Mouse (Mus musculus): ENCODE measurements at regions not wholly inside any gene's neighbourhood (a gene's known extent, or its start where the extent isn't known, plus 50 kb on each side); places are given as distances from the start of the nearest gene placed in this dataset.

GRCm38 (mm10) chr5:64487698-64488398 is 315.3 kb upstream of the Klf3 start:
- H3K4me3 ChIP-seq, result no peak overlapping the region
- WGBS, result 87% methylated on average over 14 of the region's 14 CpGs

GRCm38 (mm10) chr5:64489656-64490444 is 313.3 kb upstream of the Klf3 start:
- 26% methylated on average over 4 of the region's 4 CpGs for WGBS
- Histone ChIP-seq H3K4me3 (no peak overlapping the region), H3K9me3 (replicated peaks) (peaks cover 5% of the 10 kb centered on the region), H3K4me1 (peaks cover 30% of the 10 kb centered on the region), H3K27ac (replicated peaks) (peak overlapping the region; percentile 77), H3K36me3 (no peaks in the 10 kb centered on the region), H3K27me3 (ENCODE audit: low read depth, poor library complexity, severe bottlenecking) (no peaks in the 10 kb centered on the region)
- DNase-seq (ENCODE audit: low spot score), result peak; percentile 55

More at GRCm38 (mm10) chr5:64487698-64488398, 315.3 kb upstream of the Klf3 start:
- 0 out of 2 replicates have a peak overlapping the region, but pooled peaks have one; percentile 33 for H3K27ac ChIP-seq (replicated peaks)
- H3K27me3 ChIP-seq (ENCODE audit: low read depth, poor library complexity, severe bottlenecking), result no peaks in the 10 kb centered on the region
- H3K9me3 ChIP-seq (replicated peaks), result peaks cover 5% of the 10 kb centered on the region
- H3K36me3 ChIP-seq, result no peaks in the 10 kb centered on the region
- H3K4me1 ChIP-seq, result peaks cover 30% of the 10 kb centered on the region
- DNase-seq (ENCODE audit: low spot score), result no peak

GRCm38 (mm10) chr5:64490445-64490950 is 312.7 kb upstream of the Klf3 start:
- no peak for DNase-seq (ENCODE audit: low spot score)
- H3K9me3 ChIP-seq (replicated peaks), result peaks cover 5% of the 10 kb centered on the region
- no peaks in the 10 kb centered on the region for H3K36me3 ChIP-seq
- H3K27ac ChIP-seq (replicated peaks), result peak overlapping the region; percentile 77
- H3K4me1 ChIP-seq, result peaks cover 30% of the 10 kb centered on the region
- WGBS, result 25% methylated on average over 5 of the region's 5 CpGs
- H3K4me3 ChIP-seq, result no peak overlapping the region
- no peaks in the 10 kb centered on the region for H3K27me3 ChIP-seq (ENCODE audit: low read depth, poor library complexity, severe bottlenecking)

GRCm38 (mm10) chr5:64494429-64494828 is 308.8 kb upstream of the Klf3 start:
- no peak overlapping the region for H3K27ac ChIP-seq (replicated peaks)
- H3K4me3 ChIP-seq, result no peak overlapping the region
- no peaks in the 10 kb centered on the region for H3K9me3 ChIP-seq (replicated peaks)
- H3K4me1 ChIP-seq, result peaks cover 23% of the 10 kb centered on the region
- H3K36me3 ChIP-seq, result no peaks in the 10 kb centered on the region
- no peaks in the 10 kb centered on the region for H3K27me3 ChIP-seq (ENCODE audit: low read depth, poor library complexity, severe bottlenecking)
- DNase-seq (ENCODE audit: low spot score), result no peak
- WGBS, result 95% methylated on average over 4 of the region's 4 CpGs

GRCm38 (mm10) chr5:64496853-64497252 is 306.3 kb upstream of the Klf3 start:
- H3K9me3 ChIP-seq (replicated peaks), result no peaks in the 10 kb centered on the region
- no peak for DNase-seq (ENCODE audit: low spot score)
- H3K27ac ChIP-seq (replicated peaks), result no peak overlapping the region
- no peaks in the 10 kb centered on the region for H3K36me3 ChIP-seq
- H3K4me1 ChIP-seq, result no peaks in the 10 kb centered on the region
- 92% methylated on average over 4 of the region's 4 CpGs for WGBS
- H3K4me3 ChIP-seq, result no peak overlapping the region
- H3K27me3 ChIP-seq (ENCODE audit: low read depth, poor library complexity, severe bottlenecking), result no peaks in the 10 kb centered on the region

- no peaks in the 10 kb centered on the region for H3K27me3 ChIP-seq (ENCODE audit: low read depth, poor library complexity, severe bottlenecking)
- WGBS, result 93% methylated on average over 5 of the region's 5 CpGs
- no peaks in the 10 kb centered on the region for H3K9me3 ChIP-seq (replicated peaks)
- no peak for DNase-seq (ENCODE audit: low spot score)
- H3K36me3 ChIP-seq, result no peaks in the 10 kb centered on the region
- H3K4me3 ChIP-seq, result no peak overlapping the region
- H3K27ac ChIP-seq (replicated peaks), result no peak overlapping the region
- peaks cover 4% of the 10 kb centered on the region; the same call in 1 of the 2 replicates for H3K4me1 ChIP-seq
Measured at GRCm38 (mm10) chr5:64498431-64498830, 304.8 kb upstream of the Klf3 start.

- no peak for DNase-seq (ENCODE audit: low spot score)
- no peak overlapping the region for H3K4me3 ChIP-seq
- 95% methylated on average over 3 of the region's 3 CpGs for WGBS
- H3K36me3 ChIP-seq, result no peaks in the 10 kb centered on the region
- H3K27me3 ChIP-seq (ENCODE audit: low read depth, poor library complexity, severe bottlenecking), result peaks cover 5% of the 10 kb centered on the region; the same call in 1 of the 2 replicates
- H3K4me1 ChIP-seq, result peaks cover 10% of the 10 kb centered on the region
- H3K27ac ChIP-seq (replicated peaks), result no peak overlapping the region
- no peaks in the 10 kb centered on the region for H3K9me3 ChIP-seq (replicated peaks)
Measured at GRCm38 (mm10) chr5:64499131-64499530, 304.1 kb upstream of the Klf3 start.

GRCm38 (mm10) chr5:64500413-64500812 is 302.8 kb upstream of the Klf3 start:
- Histone ChIP-seq H3K36me3 (no peaks in the 10 kb centered on the region), H3K9me3 (replicated peaks) (no peaks in the 10 kb centered on the region), H3K27ac (replicated peaks) (no peak overlapping the region), H3K27me3 (ENCODE audit: low read depth, poor library complexity, severe bottlenecking) (peaks cover 5% of the 10 kb centered on the region; the same call in 1 of the 2 replicates), H3K4me1 (peaks cover 22% of the 10 kb centered on the region), H3K4me3 (no peak overlapping the region)
- WGBS, result 88% methylated on average over 8 of the region's 8 CpGs
- no peak for DNase-seq (ENCODE audit: low spot score)

GRCm38 (mm10) chr5:64500866-64501265 is 302.3 kb upstream of the Klf3 start:
- peaks cover 27% of the 10 kb centered on the region for H3K4me1 ChIP-seq
- no peaks in the 10 kb centered on the region for H3K36me3 ChIP-seq
- no peak overlapping the region for H3K4me3 ChIP-seq
- no peak for DNase-seq (ENCODE audit: low spot score)
- WGBS, result 83% methylated on average over 4 of the region's 4 CpGs
- H3K27ac ChIP-seq (replicated peaks), result 0 out of 2 replicates have a peak overlapping the region, but pooled peaks have one; percentile 9
- H3K9me3 ChIP-seq (replicated peaks), result no peaks in the 10 kb centered on the region
- H3K27me3 ChIP-seq (ENCODE audit: low read depth, poor library complexity, severe bottlenecking), result peaks cover 5% of the 10 kb centered on the region; the same call in 1 of the 2 replicates

GRCm38 (mm10) chr5:64501746-64502145 is 301.4 kb upstream of the Klf3 start:
- Histone ChIP-seq H3K27ac (replicated peaks) (no peak overlapping the region), H3K36me3 (no peaks in the 10 kb centered on the region), H3K4me3 (no peak overlapping the region), H3K4me1 (peaks cover 36% of the 10 kb centered on the region), H3K27me3 (ENCODE audit: low read depth, poor library complexity, severe bottlenecking) (peaks cover 5% of the 10 kb centered on the region; the same call in 1 of the 2 replicates), H3K9me3 (replicated peaks) (no peaks in the 10 kb centered on the region)
- WGBS, result 80% methylated on average over 5 of the region's 5 CpGs
- no peak for DNase-seq (ENCODE audit: low spot score)

GRCm38 (mm10) chr5:64503514-64503913 is 299.7 kb upstream of the Klf3 start:
- DNase-seq (ENCODE audit: low spot score), result no peak
- Histone ChIP-seq H3K4me3 (no peak overlapping the region), H3K4me1 (peaks cover 39% of the 10 kb centered on the region), H3K36me3 (no peaks in the 10 kb centered on the region), H3K27ac (replicated peaks) (peak overlapping the region; percentile 59; the same call in 1 of the 2 replicates), H3K27me3 (ENCODE audit: low read depth, poor library complexity, severe bottlenecking) (peaks cover 5% of the 10 kb centered on the region; the same call in 1 of the 2 replicates), H3K9me3 (replicated peaks) (no peaks in the 10 kb centered on the region)
- WGBS, result 71% methylated on average over 4 of the region's 4 CpGs

- no peaks in the 10 kb centered on the region for H3K36me3 ChIP-seq
- no peak overlapping the region for H3K4me3 ChIP-seq
- peaks cover 5% of the 10 kb centered on the region; the same call in 1 of the 2 replicates for H3K27me3 ChIP-seq (ENCODE audit: low read depth, poor library complexity, severe bottlenecking)
- peak; percentile 32 for DNase-seq (ENCODE audit: low spot score)
- H3K27ac ChIP-seq (replicated peaks), result peak overlapping the region; percentile 86
- H3K9me3 ChIP-seq (replicated peaks), result no peaks in the 10 kb centered on the region
- WGBS, result 45% methylated on average over 6 of the region's 6 CpGs
- peaks cover 40% of the 10 kb centered on the region for H3K4me1 ChIP-seq
Measured at GRCm38 (mm10) chr5:64504507-64504906, 298.7 kb upstream of the Klf3 start.

All from midbrain, embryonic 10.5 days (tissue).